Mouse (Mus musculus): ENCODE data around the gene Prkar2b. TPM values are rescaled to one million over a fixed set of nuclear protein-coding genes. Genes with fewer than 3 reads are reported as not detected.

The Prkar2b gene
- total and polyA plus RNA-seq, 3 experiments, result 2.5 to 6.1 (median 2.9) TPM

GRCm38 (mm10) chr12:32057461-32058199 lies 3.5 kb downstream of the Prkar2b start:
- no peak for TF ChIP-seq MXI1 (IDR thresholded peaks at IDR 0.05; ENCODE audit: low read depth, low read length)
- Histone ChIP-seq H3K36me3 (replicated peaks in 1 of 2; ENCODE audit: control insufficient read depth in 1 of 2, insufficient read depth in 1 of 2, low read length in 1 of 2) (no peaks in the 10 kb centered on the region), H3K4me3 (replicated peaks in 1 of 3; ENCODE audit: low read depth in 2 of 3, low read length in 2 of 3, poor library complexity in 1 of 3) (no peak overlapping the region), H3K9me3 (replicated peaks; ENCODE audit: low read length) (no peaks in the 10 kb centered on the region), H3K4me2 (ENCODE audit: insufficient read depth, low read depth, poor library complexity, severe bottlenecking) (no peak overlapping the region), H3K27ac (ENCODE audit: insufficient read depth, low read depth) (no peak overlapping the region), H3K27me3 (replicated peaks) (peaks cover 6% of the 10 kb centered on the region), H3K79me2 (replicated peaks; ENCODE audit: control insufficient read depth, extremely low read depth, insufficient read depth, poor library complexity, severe bottlenecking) (no peaks in the 10 kb centered on the region), H3K9ac (ENCODE audit: insufficient read depth, low read depth) (no peak overlapping the region), H3K4me1 (ENCODE audit: control insufficient read depth in 1 of 2, insufficient read depth in 2 of 2) (peaks cover 7 to 23% of the 10 kb centered on the region in 2 experiments)
- dilution Hi-C loops (cut with MboI; ENCODE audit: extremely low pct_ligation_motif_present, extremely low pct_unique_long_range_greater_than_20kb, low sequenced_read_pairs) (no loop called here), in situ Hi-C loops (cut with MboI; ENCODE audit: low pct_ligation_motif_present, low pct_unique_long_range_greater_than_20kb, low sequenced_read_pairs) (loop anchor here (10.0 kb wide), 1 partner anchor 73 kb away; no protein-coding TSS in a partner anchor)
- DNase-seq (ENCODE audit: extremely low read depth), result no peak

- in situ Hi-C loops (cut with MboI; ENCODE audit: low pct_ligation_motif_present, low pct_unique_long_range_greater_than_20kb, low sequenced_read_pairs), result loop anchor here (10.0 kb wide), 1 partner anchor 71 kb away; no protein-coding TSS in a partner anchor
- peaks cover 5 to 18% of the 10 kb centered on the region in 2 experiments for H3K4me1 ChIP-seq (ENCODE audit: control insufficient read depth in 1 of 2, insufficient read depth in 2 of 2)
- H3K9ac ChIP-seq (ENCODE audit: insufficient read depth, low read depth), result no peak overlapping the region
- dilution Hi-C loops (cut with MboI; ENCODE audit: extremely low pct_ligation_motif_present, extremely low pct_unique_long_range_greater_than_20kb, low sequenced_read_pairs), result no loop called here
- H3K79me2 ChIP-seq (replicated peaks; ENCODE audit: control insufficient read depth, extremely low read depth, insufficient read depth, poor library complexity, severe bottlenecking), result no peaks in the 10 kb centered on the region
- no peaks in the 10 kb centered on the region for H3K9me3 ChIP-seq (replicated peaks; ENCODE audit: low read length)
- no peak overlapping the region for H3K27ac ChIP-seq (ENCODE audit: insufficient read depth, low read depth)
- TF ChIP-seq TCF12 (IDR thresholded peaks at IDR 0.05; ENCODE audit: low read depth, low read length), result no peak
- no peak for TF ChIP-seq JUN (IDR thresholded peaks at IDR 0.05; ENCODE audit: insufficient read depth, low read depth, low read length)
- no peak for TF ChIP-seq CHD2 (IDR thresholded peaks at IDR 0.05; ENCODE audit: low read length)
- no peak for TF ChIP-seq ELF1 (IDR thresholded peaks at IDR 0.05; ENCODE audit: low read depth, low read length)
- TF ChIP-seq TBP (conservative IDR thresholded peaks at IDR 0.05; ENCODE audit: low read depth, low read length), result no peak
- no peak for TF ChIP-seq MAX (IDR thresholded peaks at IDR 0.05; ENCODE audit: low read length)
- no peak for TF ChIP-seq USF1 (IDR thresholded peaks at IDR 0.05; ENCODE audit: low read depth, low read length)
- no peak for TF ChIP-seq NRF1 (IDR thresholded peaks at IDR 0.05; ENCODE audit: low read depth, low read length)
- TF ChIP-seq ZMIZ1 (IDR thresholded peaks at IDR 0.05; ENCODE audit: low read depth, low read length), result no peak
- TF ChIP-seq ETS1 (conservative IDR thresholded peaks at IDR 0.05; ENCODE audit: low read depth, low read length), result no peak
- TF ChIP-seq MAFK (IDR thresholded peaks at IDR 0.05; ENCODE audit: insufficient replicate concordance, low read length), result no peak
- TF ChIP-seq E2F4 (IDR thresholded peaks at IDR 0.05; ENCODE audit: insufficient replicate concordance, low read depth, low read length), result no peak
- TF ChIP-seq ZNF384 (IDR thresholded peaks at IDR 0.05; ENCODE audit: low read depth, low read length), result no peak
- no peak for TF ChIP-seq USF2 (conservative IDR thresholded peaks at IDR 0.05; ENCODE audit: low read depth, low read length)
- TF ChIP-seq CTCF (conservative IDR thresholded peaks at IDR 0.05 in 1 of 2, IDR thresholded peaks at IDR 0.05 in 1 of 2; ENCODE audit: low read depth in 2 of 2, low read length in 2 of 2), result no peak
- DNase-seq (ENCODE audit: extremely low read depth), result no peak
- no peak overlapping the region for H3K4me3 ChIP-seq (replicated peaks in 1 of 3; ENCODE audit: low read depth in 2 of 3, low read length in 2 of 3, poor library complexity in 1 of 3)
- peaks cover 6% of the 10 kb centered on the region for H3K27me3 ChIP-seq (replicated peaks)
- H3K36me3 ChIP-seq (replicated peaks in 1 of 2; ENCODE audit: control insufficient read depth in 1 of 2, insufficient read depth in 1 of 2, low read length in 1 of 2), result no peaks in the 10 kb centered on the region
- H3K4me2 ChIP-seq (ENCODE audit: insufficient read depth, low read depth, poor library complexity, severe bottlenecking), result no peak overlapping the region
These were observed 5.3 kb downstream of the Prkar2b start for GRCm38 (mm10) chr12:32055797-32056196.
